Mouse (Mus musculus): ENCODE data around the gene Slc35d2.

Slc35d2 gene

DNA sequence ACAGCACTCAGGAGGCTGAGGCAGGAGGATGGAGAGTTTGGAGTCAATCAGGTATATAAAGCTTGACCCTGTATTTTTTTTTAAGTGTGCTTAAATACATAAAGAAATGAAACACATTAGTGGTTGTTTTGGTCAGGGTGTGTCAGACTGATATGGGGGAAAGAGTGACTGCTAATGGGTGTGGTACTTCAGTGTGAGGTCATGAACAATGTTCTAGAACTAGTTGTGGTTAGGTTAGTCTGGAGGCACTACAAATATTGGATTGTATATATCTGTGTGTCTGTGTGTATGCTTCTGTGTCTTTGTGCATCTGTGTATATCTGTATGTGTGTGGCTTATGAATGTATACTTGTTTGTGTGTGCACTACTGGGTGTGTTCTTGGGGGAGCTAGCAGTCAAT is 79.6 kb downstream of the Slc35d2 start:
- DNase-seq, result no peak

DNA sequence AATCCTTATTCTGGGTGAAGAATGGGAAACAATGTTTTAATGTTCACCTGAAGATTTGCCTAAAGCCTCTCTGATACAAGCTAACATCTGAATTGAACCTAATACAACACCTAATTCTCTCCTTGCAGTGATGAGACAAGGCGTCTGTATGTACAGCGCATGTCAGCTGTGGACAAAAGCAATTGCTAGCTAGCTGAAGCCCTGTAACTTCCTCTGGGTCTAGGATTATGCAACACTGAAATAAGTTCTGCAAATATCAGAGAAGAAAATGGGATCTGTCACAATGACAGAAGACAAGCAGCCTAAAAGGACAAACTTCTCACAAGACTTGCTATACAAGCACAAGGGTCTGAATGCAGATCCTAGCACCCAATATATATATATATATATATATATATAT is 80.7 kb downstream of the Slc35d2 start:
- no peak for DNase-seq

All from B cell, adult 2 months (primary cell).